26 mouse cellular contexts compared by ENCODE assay signal in the genomic region with DNA sequence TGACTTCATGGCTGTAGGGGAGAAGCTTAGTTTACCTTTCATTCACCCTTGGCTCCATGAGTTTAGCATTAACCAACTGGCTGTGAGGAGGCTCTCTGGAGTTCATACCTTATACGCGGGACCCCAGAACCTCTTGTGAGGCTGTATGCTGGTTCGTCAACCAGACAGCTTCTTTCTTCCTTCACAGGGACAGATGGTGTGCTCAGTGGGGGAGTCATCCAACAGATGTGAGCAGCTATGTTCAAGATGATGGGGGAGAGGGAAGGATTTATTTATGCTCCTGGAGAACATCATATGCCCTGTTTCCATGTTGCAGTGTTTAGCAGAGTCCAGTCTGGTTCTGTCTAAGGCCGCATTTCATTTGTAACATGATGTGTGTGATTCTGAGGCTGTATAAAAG.
"Had no signal": no experiment of that assay in that cellular context is flagged by ENCODE, and none has a peak within 500 bp of the region (broad histone marks: within the 10 kb centered on the region; RNA-seq: fewer than 3 reads in every experiment).

No protein-coding gene starts in this region.

- H3K4me1 ChIP-seq: heart, embryonic 13.5 days; heart, embryonic 15.5 days; hindbrain, embryonic 12.5 days; kidney, embryonic 15.5 days; limb, embryonic 13.5 days; limb, embryonic 15.5 days; liver, embryonic 13.5 days; liver, embryonic 15.5 days had no signal

- H3K27ac ChIP-seq: heart, adult 2 months; heart, embryonic 13.5 days; heart, embryonic 15.5 days; hindbrain, embryonic 12.5 days; hindbrain, embryonic 14.5 days; kidney, embryonic 15.5 days; left cerebral cortex, adult 2 months; limb, embryonic 13.5 days; limb, embryonic 15.5 days; liver, embryonic 13.5 days; liver, embryonic 15.5 days had no signal

- H3K36me3 ChIP-seq: heart, embryonic 13.5 days; heart, embryonic 15.5 days; hindbrain, embryonic 12.5 days; kidney, embryonic 15.5 days; limb, embryonic 13.5 days; limb, embryonic 15.5 days; liver, embryonic 13.5 days; liver, embryonic 15.5 days had no signal

- H3K27me3 ChIP-seq: heart, embryonic 13.5 days; heart, embryonic 15.5 days; hindbrain, embryonic 12.5 days; kidney, embryonic 15.5 days; limb, embryonic 13.5 days; limb, embryonic 15.5 days; liver, embryonic 13.5 days; liver, embryonic 15.5 days had no signal

- H3K9me3 ChIP-seq: heart, embryonic 13.5 days; heart, embryonic 15.5 days; hindbrain, embryonic 12.5 days; kidney, embryonic 15.5 days; limb, embryonic 13.5 days; limb, embryonic 15.5 days; liver, embryonic 13.5 days; liver, embryonic 15.5 days had no signal

- H3K9ac ChIP-seq: heart, embryonic 13.5 days; heart, embryonic 15.5 days; hindbrain, embryonic 12.5 days; hindbrain, embryonic 14.5 days; kidney, embryonic 15.5 days; limb, embryonic 13.5 days; limb, embryonic 15.5 days; liver, embryonic 13.5 days; liver, embryonic 15.5 days had no signal

- H3K4me2 ChIP-seq: heart, embryonic 11.5 days; heart, embryonic 13.5 days; heart, embryonic 15.5 days; hindbrain, embryonic 12.5 days; hindbrain, embryonic 14.5 days; kidney, embryonic 15.5 days; limb, embryonic 13.5 days; limb, embryonic 15.5 days; liver, embryonic 11.5 days; liver, embryonic 13.5 days; liver, embryonic 15.5 days had no signal

- ATAC-seq: hindbrain, embryonic 16.5 days; intestine, embryonic 16.5 days had no signal

- DNase-seq: gastrocnemius, postnatal 14 days; gastrocnemius, postnatal 36 days; heart, adult 2 months; heart, postnatal 14 days; heart, postnatal 36 days; kidney, adult 11 months; kidney, adult 2 months; kidney, adult 9 months; kidney, postnatal 10 days; kidney, postnatal 25 days; layer of hippocampus, adult 9-11 months; layer of hippocampus, postnatal 36 days; liver, embryonic 13.5 days had no signal

- H3K4me3 ChIP-seq: heart, adult 2 months; heart, embryonic 13.5 days; heart, embryonic 15.5 days; hindbrain, embryonic 12.5 days; kidney, embryonic 15.5 days; left cerebral cortex, adult 2 months; limb, embryonic 13.5 days; limb, embryonic 15.5 days; liver, embryonic 13.5 days; liver, embryonic 15.5 days had no signal
